Mouse (Mus musculus) gastrocnemius, postnatal 36 days (tissue): ENCODE data around the gene Sgca. TPM values are rescaled to one million over a fixed set of nuclear protein-coding genes. Genes with fewer than 3 reads are reported as not detected.

Experiments
- DNase-seq, 2 experiments: peaks; one replicate each; pipeline ENCODE4 v3.0.0; 2022
- intact Hi-C: fragments of 180-260 bp; cut with DNase I; formaldehyde crosslinking; loops from one replicate; pipeline ENCODE4 v1.15.1; 2025
- total RNA-seq, 2 experiments: library from RNA; stranded (reverse); gene quantifications; 2 replicates each; pipeline ENCODE4 v1.2.3; 2021

The Sgca gene
- total RNA-seq, 2 experiments from 2014 or later, result 252 to 259 TPM

GRCm38 (mm10) chr11:94927771-94928291, 48.3 kb downstream of the Sgca start:
- peak in 1 of 2 experiments; percentile 17 for DNase-seq
- intact Hi-C loops, result no loop called here

GRCm38 (mm10) chr11:94926431-94926830, 49.7 kb downstream of the Sgca start:
- intact Hi-C loops, result no loop called here

GRCm38 (mm10) chr11:94924977-94925376, 51.1 kb downstream of the Sgca start:
- intact Hi-C loops, result no loop called here
- DNase-seq, result no peak

More at GRCm38 (mm10) chr11:94926431-94926830, 49.7 kb downstream of the Sgca start:
- no peak for DNase-seq

- intact Hi-C loops, result no loop called here
Measured at GRCm38 (mm10) chr11:94920996-94921401, 55.1 kb downstream of the Sgca start.

GRCm38 (mm10) chr11:94917717-94918116, 58.4 kb downstream of the Sgca start:
- intact Hi-C loops, result no loop called here
- DNase-seq, result no peak

More at GRCm38 (mm10) chr11:94920996-94921401, 55.1 kb downstream of the Sgca start:
- no peak for DNase-seq

GRCm38 (mm10) chr11:94916477-94916876, 59.6 kb downstream of the Sgca start:
- intact Hi-C loops, result no loop called here
- DNase-seq, result no peak

- peak; percentile 68 to 69 for DNase-seq
- intact Hi-C loops, result no loop called here
Measured at GRCm38 (mm10) chr11:94915675-94916403, 60.3 kb downstream of the Sgca start.

GRCm38 (mm10) chr11:94913302-94914090, 62.6 kb downstream of the Sgca start:
- intact Hi-C loops, result no loop called here
- peak in 1 of 2 experiments; percentile 39 for DNase-seq

Other genes starting within 250 kb of the Sgca start
- gene Cdc34b, start 234.5 kb downstream of the Sgca start, total RNA-seq, result under 1 TPM; 0.77 to 0.79 TPM
- not detected for gene Tmem92, start 193.6 kb downstream of the Sgca start, total RNA-seq
- gene Col1a1, start 40.1 kb downstream of the Sgca start, total RNA-seq, result 100 to 1,000 TPM; 604 to 803 TPM
- not detected for gene Hils1, start 8.7 kb downstream of the Sgca start, total RNA-seq
- 10 to 100 TPM; 21.9 to 22.0 TPM for gene Ppp1r9b, start 14.7 kb upstream of the Sgca start, total RNA-seq
- under 1 TPM; 0.44 to 0.56 TPM for gene Samd14, start 33.6 kb upstream of the Sgca start, total RNA-seq
- 100 to 1,000 TPM; 370 to 480 TPM for gene Pdk2, start 65.0 kb upstream of the Sgca start, total RNA-seq
- 1 to 10 TPM; 3.2 to 4.0 TPM for gene Itga3, start 100.5 kb upstream of the Sgca start, total RNA-seq
- gene Dlx3, start 143.8 kb upstream of the Sgca start, total RNA-seq, result not detected
- gene Dlx4, start 169.9 kb upstream of the Sgca start, total RNA-seq, result not detected